Mouse (Mus musculus) Muller cell, postnatal 12 days (primary cell): Measurements from ENCODE around the gene Wnt16.
"Not testable (repeated sequence)": the region's sequence is repeated elsewhere in the genome, so short reads cannot be mapped to it uniquely, and the experiment has no call there.

ENCODE experiments used
- DNase-seq: peaks from one replicate; pipeline ENCODE4 v3.0.0-alpha.2; 2015; ENCODE audit errors: inconsistent ontology term

The Wnt16 gene

GRCm38 (mm10) chr6:22288004-22288736 is at the start of gene Wnt16:
Gene Wnt16 (plus strand): TSS chr6:22288227.
- peak; percentile 9 for DNase-seq

- no peak for DNase-seq
Measured at GRCm38 (mm10) chr6:22243321-22243720, 44.7 kb upstream of the Wnt16 start.

- no peak for DNase-seq
Measured at GRCm38 (mm10) chr6:22246696-22247095, 41.3 kb upstream of the Wnt16 start.

GRCm38 (mm10) chr6:22258784-22259183 is 29.2 kb upstream of the Wnt16 start:
- no peak for DNase-seq

GRCm38 (mm10) chr6:22262519-22262918 is 25.5 kb upstream of the Wnt16 start:
- DNase-seq: peak; percentile 5

GRCm38 (mm10) chr6:22264094-22264493 is 23.9 kb upstream of the Wnt16 start:
- DNase-seq: not testable (repeated sequence)

- DNase-seq: no peak
Measured at GRCm38 (mm10) chr6:22266018-22266417, 22.0 kb upstream of the Wnt16 start.

GRCm38 (mm10) chr6:22267807-22268667 is 20.0 kb upstream of the Wnt16 start:
- no peak for DNase-seq

GRCm38 (mm10) chr6:22268677-22269076 is 19.4 kb upstream of the Wnt16 start:
- DNase-seq: no peak

- DNase-seq: peak; percentile 67
Measured at GRCm38 (mm10) chr6:22269840-22270521, 18.0 kb upstream of the Wnt16 start.

- no peak for DNase-seq
Measured at GRCm38 (mm10) chr6:22277941-22278340, 10.1 kb upstream of the Wnt16 start.

- DNase-seq: peak; percentile 79
Measured at GRCm38 (mm10) chr6:22280217-22280861, 7.7 kb upstream of the Wnt16 start.

GRCm38 (mm10) chr6:22282405-22282804 is 5.6 kb upstream of the Wnt16 start:
- no peak for DNase-seq

- DNase-seq: peak; percentile 26
Measured at GRCm38 (mm10) chr6:22288737-22289460, 872 bp downstream of the Wnt16 start.

GRCm38 (mm10) chr6:22289461-22290021 is 1.5 kb downstream of the Wnt16 start:
- DNase-seq: peak; percentile 5

GRCm38 (mm10) chr6:22290790-22291189 is 2.8 kb downstream of the Wnt16 start:
- DNase-seq: no peak

- no peak for DNase-seq
Measured at GRCm38 (mm10) chr6:22292056-22292455, 4.0 kb downstream of the Wnt16 start.

- no peak for DNase-seq
Measured at GRCm38 (mm10) chr6:22293922-22294321, 5.9 kb downstream of the Wnt16 start.

- DNase-seq: no peak
Measured at GRCm38 (mm10) chr6:22297028-22297427, 9.0 kb downstream of the Wnt16 start.

GRCm38 (mm10) chr6:22298059-22298458 is 10.0 kb downstream of the Wnt16 start:
- no peak for DNase-seq
